Mouse (Mus musculus) CH12.LX (cell line): ENCODE data around the gene Snrpb. TPM values are rescaled to one million over a fixed set of nuclear protein-coding genes. Genes with fewer than 3 reads are reported as not detected.

Source experiments
- DNase-seq: peaks from one replicate; pipeline ENCODE4 v3.0.0-alpha.2; 2013; ENCODE audit errors: extremely low read depth
- H3K27ac ChIP-seq: 2 replicates; pipeline ENCODE4 v1.5.1; 2012; ENCODE audit warnings: low read depth, mild to moderate bottlenecking, control low read depth, moderate library complexity; ENCODE audit not compliant: insufficient read depth
- H3K27me3 ChIP-seq: replicated peaks from 2 replicates; pipeline ENCODE3; 2012; ENCODE audit warnings: inconsistent platforms
- H3K36me3 ChIP-seq, 2 experiments: replicated peaks in 1 of 2; 2 replicates each; pipeline versions ENCODE3 to v1.6.1; 2012; ENCODE audit warnings: inconsistent platforms in 1 of 2, low read length in 1 of 2, mild to moderate bottlenecking in 1 of 2, mixed read lengths in 1 of 2, moderate library complexity in 1 of 2; ENCODE audit not compliant: control insufficient read depth in 1 of 2, insufficient read depth in 1 of 2
- H3K4me1 ChIP-seq, 2 experiments: 2 replicates each; pipeline ENCODE4 v1.6.1; 2012; ENCODE audit warnings: inconsistent platforms in 1 of 2, moderate library complexity in 1 of 2; ENCODE audit not compliant: insufficient read depth in 2 of 2, control insufficient read depth in 1 of 2
- H3K4me2 ChIP-seq: 2 replicates; pipeline ENCODE4 v1.6.1; 2012; ENCODE audit warnings: low read depth, mild to moderate bottlenecking, control low read depth; ENCODE audit not compliant: poor library complexity, insufficient read depth, severe bottlenecking
- H3K4me3 ChIP-seq, 3 experiments: fragments of 150-350 bp in 1 of 3; sonication (generic) in 1 of 3; replicated peaks in 1 of 3; 2 replicates each; pipeline versions ENCODE3 to v1.5.1; 2011 to 2012; ENCODE audit warnings: low read depth in 2 of 3, low read length in 2 of 3, mild to moderate bottlenecking in 2 of 3, moderate library complexity in 2 of 3, control low read depth in 1 of 3, improper control_type of control experiment in 1 of 3, inconsistent platforms in 1 of 3, mixed read lengths in 1 of 3; ENCODE audit not compliant: poor library complexity in 1 of 3
- H3K79me2 ChIP-seq: replicated peaks from 2 replicates; pipeline ENCODE4 v1.6.1; 2012; ENCODE audit warnings: mild to moderate bottlenecking, moderate library complexity; ENCODE audit not compliant: control insufficient read depth, poor library complexity, insufficient read depth, severe bottlenecking; ENCODE audit errors: extremely low read depth
- H3K9ac ChIP-seq: 2 replicates; pipeline ENCODE4 v1.6.1; 2012; ENCODE audit warnings: low read depth, mild to moderate bottlenecking, control low read depth, moderate library complexity; ENCODE audit not compliant: insufficient read depth
- H3K9me3 ChIP-seq: replicated peaks from 2 replicates; pipeline ENCODE3; 2012; ENCODE audit warnings: low read length, inconsistent platforms, mixed read lengths
- BHLHE40 ChIP-seq: IDR thresholded peaks from 2 replicates; pipeline ENCODE4 v1.6.1; 2011; ENCODE audit warnings: mild to moderate bottlenecking, low read depth, low read length, improper control_type of control experiment
- E2F4 ChIP-seq: IDR thresholded peaks from 2 replicates; pipeline ENCODE4 v1.6.1; 2011; ENCODE audit warnings: low read depth, low read length, improper control_type of control experiment; ENCODE audit not compliant: insufficient replicate concordance
- EP300 ChIP-seq: IDR thresholded peaks from 2 replicates; pipeline ENCODE4 v1.6.1; 2011; ENCODE audit warnings: low read length, improper control_type of control experiment
- ETS1 ChIP-seq: conservative IDR thresholded peaks from 2 replicates; pipeline ENCODE4 v1.6.1; 2012; ENCODE audit warnings: low read depth, mild to moderate bottlenecking, inconsistent platforms, low read length, improper control_type of control experiment, moderate library complexity
- GABPA ChIP-seq: IDR thresholded peaks from 2 replicates; pipeline ENCODE4 v1.6.1; 2012; ENCODE audit warnings: low read depth, low read length, improper control_type of control experiment, inconsistent platforms; ENCODE audit not compliant: insufficient replicate concordance
- HCFC1 ChIP-seq: IDR thresholded peaks from 2 replicates; pipeline ENCODE4 v1.6.1; 2012; ENCODE audit warnings: low read depth, mild to moderate bottlenecking, inconsistent platforms, low read length, improper control_type of control experiment
- JUN ChIP-seq: IDR thresholded peaks from 2 replicates; pipeline ENCODE4 v1.6.1; 2011; ENCODE audit warnings: low read depth, mild to moderate bottlenecking, low read length, improper control_type of control experiment, moderate library complexity; ENCODE audit not compliant: insufficient read depth
- KAT2A ChIP-seq: IDR thresholded peaks from 2 replicates; pipeline ENCODE4 v1.6.1; 2012; ENCODE audit warnings: low read length, improper control_type of control experiment, inconsistent platforms; ENCODE audit not compliant: insufficient replicate concordance
- MAFK ChIP-seq: IDR thresholded peaks from 2 replicates; pipeline ENCODE4 v1.6.1; 2011; ENCODE audit warnings: low read length, improper control_type of control experiment; ENCODE audit not compliant: insufficient replicate concordance
- MAZ ChIP-seq: IDR thresholded peaks from 2 replicates; pipeline ENCODE4 v1.6.1; 2012; ENCODE audit warnings: low read depth, mild to moderate bottlenecking, inconsistent platforms, low read length, improper control_type of control experiment, moderate library complexity
- MEF2A ChIP-seq: IDR thresholded peaks from 2 replicates; pipeline ENCODE4 v1.6.1; 2014; ENCODE audit warnings: low read depth, mild to moderate bottlenecking, inconsistent platforms, low read length, improper control_type of control experiment, borderline replicate concordance
- MXI1 ChIP-seq: IDR thresholded peaks from 2 replicates; pipeline ENCODE4 v1.6.1; 2011; ENCODE audit warnings: mild to moderate bottlenecking, low read depth, low read length, improper control_type of control experiment
- POLR2A ChIP-seq: IDR thresholded peaks from 2 replicates; pipeline ENCODE4 v1.6.1; 2011; ENCODE audit warnings: low read depth, mild to moderate bottlenecking, improper control_type of control experiment, low read length
- POLR2AphosphoS2 ChIP-seq: IDR thresholded peaks from 2 replicates; pipeline ENCODE4 v1.6.1; 2011; ENCODE audit warnings: low read depth, low read length, improper control_type of control experiment
- RAD21 ChIP-seq: IDR thresholded peaks from 2 replicates; pipeline ENCODE4 v1.6.1; 2011; ENCODE audit warnings: low read depth, mild to moderate bottlenecking, low read length, improper control_type of control experiment, moderate library complexity
- RCOR1 ChIP-seq: conservative IDR thresholded peaks from 2 replicates; pipeline ENCODE4 v1.6.1; 2012; ENCODE audit warnings: low read depth, mild to moderate bottlenecking, inconsistent platforms, low read length, improper control_type of control experiment
- SIN3A ChIP-seq: IDR thresholded peaks from 2 replicates; pipeline ENCODE4 v1.6.1; 2012; ENCODE audit warnings: low read length, improper control_type of control experiment, inconsistent platforms
- SMC3 ChIP-seq: IDR thresholded peaks from 2 replicates; pipeline ENCODE4 v1.6.1; 2011; ENCODE audit warnings: low read depth, low read length, improper control_type of control experiment
- TBP ChIP-seq: conservative IDR thresholded peaks from 2 replicates; pipeline ENCODE4 v1.6.1; 2011; ENCODE audit warnings: low read depth, low read length, improper control_type of control experiment
- USF1 ChIP-seq: IDR thresholded peaks from 2 replicates; pipeline ENCODE4 v1.6.1; 2014; ENCODE audit warnings: low read depth, mild to moderate bottlenecking, inconsistent platforms, low read length, improper control_type of control experiment
- ZC3H11A ChIP-seq: IDR thresholded peaks from 2 replicates; pipeline ENCODE4 v1.6.1; 2012; ENCODE audit warnings: low read depth, mild to moderate bottlenecking, inconsistent platforms, low read length, improper control_type of control experiment
- ZNF384 ChIP-seq: IDR thresholded peaks from 2 replicates; pipeline ENCODE4 v1.6.1; 2012; ENCODE audit warnings: low read depth, low read length, improper control_type of control experiment, inconsistent platforms
- dilution Hi-C: fragments of 300-500 bp; cut with MboI; formaldehyde crosslinking; loops from 2 replicates; pipeline ENCODE4 v1.14.3; 2020; ENCODE audit warnings: low sequenced_read_pairs; ENCODE audit not compliant: extremely low pct_unique_long_range_greater_than_20kb, extremely low pct_ligation_motif_present
- in situ Hi-C: fragments of 300-500 bp; cut with MboI; formaldehyde crosslinking; loops from 3 replicates; pipeline ENCODE4 v1.14.3; 2019; ENCODE audit warnings: low sequenced_read_pairs, low pct_ligation_motif_present, low pct_unique_long_range_greater_than_20kb, mixed read lengths
- polyA plus RNA-seq: library from polyadenylated mRNA; unstranded; fragments of >175 nt; gene quantifications from 2 replicates; pipeline ENCODE4 v1.2.1, GENCODE M21; 2012; ENCODE audit warnings: low read depth; ENCODE audit not compliant: insufficient read length
- total RNA-seq, 2 experiments: library from RNA; depleted of rRNA; stranded (reverse); fragments of 300-350 nt in 1 of 2; fragments of >200 nt in 1 of 2; gene quantifications; 2 replicates each; pipeline ENCODE4 v1.2.3; 2012 to 2014

Snrpb gene
- total and polyA plus RNA-seq, 3 experiments, result 413 to 515 (median 422) TPM

DNA sequence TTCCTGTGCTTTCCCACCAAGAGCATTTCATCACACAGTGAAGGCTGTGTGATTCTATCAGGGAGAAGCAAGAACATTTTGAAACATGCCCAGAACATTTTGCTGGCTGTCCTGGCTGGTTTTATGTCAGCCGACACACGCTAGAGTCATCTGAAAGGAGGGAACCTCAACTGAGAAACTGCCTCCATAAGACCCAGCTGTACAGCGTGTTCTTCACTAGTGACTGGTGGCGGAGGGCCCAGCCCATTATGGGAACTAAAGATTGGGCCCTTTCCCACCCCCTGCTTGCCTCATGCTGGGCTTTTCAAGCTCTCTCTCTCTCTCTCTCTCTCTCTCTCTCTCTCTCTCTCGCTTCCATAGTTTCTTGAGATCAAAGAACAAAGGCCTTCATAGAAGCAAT is 21.8 kb upstream of the Snrpb start:
- TF ChIP-seq HCFC1 (no peak), GABPA (no peak), E2F4 (no peak), ETS1 (no peak), MAZ (no peak), MXI1 (no peak), RCOR1 (no peak), EP300 (no peak), RAD21 (no peak), USF1 (no peak), POLR2AphosphoS2 (no peak), KAT2A (no peak), BHLHE40 (no peak), POLR2A (no peak), MEF2A (no peak), TBP (no peak), ZC3H11A (no peak), JUN (no peak), MAFK (no peak), SIN3A (no peak)
- in situ Hi-C loops, result loop anchor here (25.0 kb wide), 1 partner anchor 514 kb away; the partner anchor contains the start of gene Pdyn
- Histone ChIP-seq H3K4me3 (no peak overlapping the region), H3K36me3 (no peaks in the 10 kb centered on the region), H3K9ac (no peak overlapping the region), H3K79me2 (no peaks in the 10 kb centered on the region), H3K27ac (no peak overlapping the region), H3K9me3 (peaks cover 6% of the 10 kb centered on the region), H3K4me1 (peaks cover 0 to 3% of the 10 kb centered on the region in 2 experiments; a peak in 1 of 4 replicates), H3K4me2 (no peak overlapping the region), H3K27me3 (peaks cover 19% of the 10 kb centered on the region)
- dilution Hi-C loops, result no loop called here
- DNase-seq, result no peak

GRCm38 (mm10) chr2:130194894-130195293 is 15.7 kb upstream of the Snrpb start, which contains the start of gene Tmc2:
Tmc2 (plus strand) TSS chr2:130195194.
- in situ Hi-C loops, result no loop called here
- no peaks in the 10 kb centered on the region for H3K36me3 ChIP-seq
- TF ChIP-seq SIN3A (no peak), RAD21 (no peak), MEF2A (no peak), ETS1 (no peak), ZNF384 (no peak), SMC3 (no peak)

More at GRCm38 (mm10) chr2:130194894-130195293, 15.7 kb upstream of the Snrpb start, which contains the start of gene Tmc2:
- dilution Hi-C loops, result no loop called here
- no peak for DNase-seq
- Histone ChIP-seq H3K9me3 (peaks cover 5% of the 10 kb centered on the region), H3K9ac (no peak within 1 kb of the TSS), H3K27ac (no peak within 1 kb of the TSS), H3K79me2 (no peaks in the 10 kb centered on the region), H3K4me1 (peaks cover 0 to 3% of the 10 kb centered on the region in 2 experiments; a peak in 1 of 4 replicates), H3K4me3 (no peak within 1 kb of the TSS), H3K27me3 (peaks cover 1% of the 10 kb centered on the region), H3K4me2 (no peak within 1 kb of the TSS)
